Mouse (Mus musculus) kidney, adult 2 months (tissue): ENCODE results near the gene Rev1. TPM values are rescaled to one million over a fixed set of nuclear protein-coding genes. Genes with fewer than 3 reads are reported as not detected.
A peak's percentile ranks its signal among the peaks of the same experiment; 100 is the strongest.

Experiments
- DNase-seq: peaks from one replicate; pipeline ENCODE4 v3.0.0; 2021
- H3K27ac ChIP-seq: fragments of 200-500 bp; 2 replicates; pipeline ENCODE4 v1.5.1; 2012; ENCODE audit warnings: low read depth, low read length, control low read depth, inconsistent platforms; ENCODE audit not compliant: insufficient read depth
- H3K27me3 ChIP-seq: fragments of 200-500 bp; replicated peaks from 2 replicates; pipeline ENCODE4 v1.6.1; 2012; ENCODE audit warnings: mild to moderate bottlenecking, moderate library complexity, low read length, inconsistent platforms; ENCODE audit not compliant: control insufficient read depth, insufficient read depth
- H3K36me3 ChIP-seq: fragments of 200-500 bp; 2 replicates; pipeline ENCODE4 v1.6.1; 2012; ENCODE audit warnings: mild to moderate bottlenecking, moderate library complexity, low read length, inconsistent platforms; ENCODE audit not compliant: control insufficient read depth, insufficient read depth
- H3K4me1 ChIP-seq: fragments of 200-500 bp; 2 replicates; pipeline ENCODE4 v1.6.1; 2011; ENCODE audit warnings: low read length; ENCODE audit not compliant: control insufficient read depth, insufficient read depth
- H3K4me3 ChIP-seq: fragments of 200-500 bp; 2 replicates; pipeline ENCODE4 v1.5.1; 2011; ENCODE audit warnings: mild to moderate bottlenecking, low read depth, low read length, control low read depth; ENCODE audit not compliant: insufficient read depth
- CTCF ChIP-seq: fragments of 200-500 bp; conservative IDR thresholded peaks from 2 replicates; pipeline ENCODE4 v1.5.1; 2011; ENCODE audit warnings: low read depth, mild to moderate bottlenecking, control low read depth, low read length, moderate library complexity, mixed read lengths; ENCODE audit not compliant: insufficient read depth, insufficient read length
- POLR2A ChIP-seq: fragments of 200-500 bp; IDR thresholded peaks from one replicate; pipeline ENCODE4 v1.6.1; 2011; ENCODE audit warnings: low read depth, low read length, control low read depth
- WGBS: fragments of 180-500 bp; shearing (Covaris S2); methylation state at CpG from one replicate; pipeline ENCODE4 v1.1.7; 2018; 5-methylcytosine and 5-hydroxymethylcytosine counted together
- polyA plus RNA-seq: library from polyadenylated mRNA; depleted of rRNA; stranded (reverse); fragments of >200 nt; gene quantifications from 2 replicates; pipeline ENCODE4 v1.2.3, GENCODE M21; 2012

The Rev1 gene
- polyA plus RNA-seq, 1 experiment = 8.4 TPM

GRCm38 (mm10) chr1:38035521-38035920 lies 94.1 kb downstream of the Rev1 start:
- TF ChIP-seq CTCF = no peak
- no peak for TF ChIP-seq POLR2A
- H3K4me1 ChIP-seq = no peaks in the 10 kb centered on the region; the same call in 1 of the 2 replicates
- no peak for DNase-seq
- no peaks in the 10 kb centered on the region for H3K27me3 ChIP-seq
- H3K36me3 ChIP-seq = peaks cover 12% of the 10 kb centered on the region
- H3K27ac ChIP-seq = no peak overlapping the region
- H3K4me3 ChIP-seq = no peak overlapping the region
- 91% methylated on average over 4 of the region's 4 CpGs for WGBS

- Histone ChIP-seq H3K27ac (no peak overlapping the region), H3K4me1 (no peaks in the 10 kb centered on the region; the same call in 1 of the 2 replicates), H3K36me3 (peaks cover 7% of the 10 kb centered on the region), H3K4me3 (no peak overlapping the region), H3K27me3 (no peaks in the 10 kb centered on the region)
- peak; percentile 30 for DNase-seq
- no peak for TF ChIP-seq CTCF
- TF ChIP-seq POLR2A = no peak
- WGBS = 55% methylated on average over 5 of the region's 5 CpGs
Observed at GRCm38 (mm10) chr1:38031391-38031790, 98.2 kb downstream of the Rev1 start.

DNA sequence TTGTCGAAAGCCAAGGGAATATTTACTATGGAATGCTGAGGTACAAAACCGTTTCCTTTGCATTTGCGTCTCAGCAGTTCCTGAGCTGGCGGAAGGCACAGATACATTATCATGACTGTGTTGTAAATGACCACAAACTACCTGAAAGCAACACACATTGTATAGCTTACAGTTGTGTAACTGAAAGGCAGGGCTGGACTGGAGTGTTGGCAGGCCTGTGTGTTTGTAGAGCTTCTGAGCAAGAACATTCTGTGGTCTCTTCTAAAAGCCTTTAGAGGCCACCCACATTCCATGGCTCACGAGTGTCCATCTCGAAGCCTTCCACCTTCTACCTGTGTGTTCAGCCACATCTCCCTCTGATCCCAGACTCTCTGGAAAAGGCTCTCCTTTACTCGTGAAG lies 102.3 kb downstream of the Rev1 start:
- TF ChIP-seq CTCF (no peak), POLR2A (no peak)
- Histone ChIP-seq H3K4me3 (no peak overlapping the region), H3K27me3 (no peaks in the 10 kb centered on the region), H3K36me3 (peaks cover 4% of the 10 kb centered on the region; the same call in 1 of the 2 replicates), H3K4me1 (no peaks in the 10 kb centered on the region; the same call in 1 of the 2 replicates), H3K27ac (no peak overlapping the region)
- DNase-seq = no peak
- WGBS = 90% methylated on average over 7 of the region's 7 CpGs

- Histone ChIP-seq H3K4me1 (no peaks in the 10 kb centered on the region), H3K36me3 (peaks cover 1% of the 10 kb centered on the region), H3K27ac (no peak overlapping the region), H3K4me3 (no peak overlapping the region), H3K27me3 (no peaks in the 10 kb centered on the region)
- no peak for DNase-seq
- TF ChIP-seq POLR2A = no peak
- TF ChIP-seq CTCF = no peak
- 96% methylated on average over 2 of the region's 2 CpGs for WGBS
Observed at GRCm38 (mm10) chr1:38014551-38015203, 114.9 kb downstream of the Rev1 start.

GRCm38 (mm10) chr1:38012509-38012908 lies 117.1 kb downstream of the Rev1 start:
- no peak for TF ChIP-seq CTCF
- TF ChIP-seq POLR2A = no peak
- no peak for DNase-seq
- Histone ChIP-seq H3K36me3 (no peaks in the 10 kb centered on the region), H3K4me1 (no peaks in the 10 kb centered on the region), H3K27ac (no peak overlapping the region), H3K27me3 (no peaks in the 10 kb centered on the region), H3K4me3 (no peak overlapping the region)

DNA sequence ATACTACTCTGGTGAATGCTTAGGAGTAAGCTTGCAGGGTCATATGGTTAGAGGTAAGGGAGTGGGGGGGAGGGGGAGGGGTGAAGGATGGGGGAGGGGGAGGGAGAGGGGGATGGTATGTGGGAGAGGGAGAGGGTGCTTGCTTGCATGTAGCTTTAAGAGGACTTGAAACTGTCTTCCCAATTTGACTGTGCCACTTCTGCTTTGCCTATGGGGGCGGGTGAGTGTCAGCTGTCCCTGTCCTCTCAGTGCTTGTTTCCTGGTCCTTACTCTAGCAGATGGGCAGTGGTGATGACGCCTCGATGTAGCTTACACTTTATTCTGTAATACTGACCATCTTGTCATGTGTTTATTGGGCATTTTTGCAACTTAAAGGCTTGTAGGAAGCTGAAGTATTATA lies 117.5 kb downstream of the Rev1 start:
- WGBS = 82% methylated on average over 3 of the region's 3 CpGs
- Histone ChIP-seq H3K4me1 (no peaks in the 10 kb centered on the region), H3K36me3 (no peaks in the 10 kb centered on the region), H3K27me3 (no peaks in the 10 kb centered on the region), H3K4me3 (no peak overlapping the region), H3K27ac (no peak overlapping the region)
- DNase-seq = peak; percentile 11
- TF ChIP-seq POLR2A (no peak), CTCF (no peak)

GRCm38 (mm10) chr1:38011647-38012046 lies 118.0 kb downstream of the Rev1 start:
- WGBS = 79% methylated on average over 6 of the region's 6 CpGs

More at GRCm38 (mm10) chr1:38011647-38012046, 118.0 kb downstream of the Rev1 start:
- no peak for DNase-seq
- no peaks in the 10 kb centered on the region for H3K27me3 ChIP-seq
- no peaks in the 10 kb centered on the region for H3K4me1 ChIP-seq
- H3K4me3 ChIP-seq = no peak overlapping the region
- TF ChIP-seq CTCF = no peak
- TF ChIP-seq POLR2A = no peak
- H3K36me3 ChIP-seq = no peaks in the 10 kb centered on the region
- no peak overlapping the region for H3K27ac ChIP-seq
